Mouse (Mus musculus): Measurements from ENCODE around the gene Ces1b.

Ces1b gene

DNA sequence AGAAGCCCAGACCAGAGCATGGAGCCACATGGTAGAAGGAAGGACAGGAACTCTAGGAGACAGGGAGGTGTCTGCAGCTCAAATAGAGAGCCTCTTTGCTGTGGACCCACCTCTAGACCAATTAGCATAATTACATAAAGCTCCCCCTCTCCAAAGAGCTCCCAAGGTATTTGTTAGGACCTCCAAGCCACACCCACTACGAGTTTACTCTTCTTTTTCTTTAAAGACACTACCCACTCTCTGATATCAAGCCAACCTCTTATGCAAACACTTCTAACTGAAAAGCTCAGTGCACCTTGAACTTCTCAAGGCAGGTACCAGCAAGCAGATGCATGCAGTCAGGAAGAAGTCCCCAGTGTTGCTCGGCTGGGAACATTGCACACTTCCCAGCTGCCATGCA, at the start of gene Ces1b:
Gene Ces1b, minus strand, starts transcription at position 131 of the 400 bp plus-strand sequence.
- DNase-seq: no peak

DNA sequence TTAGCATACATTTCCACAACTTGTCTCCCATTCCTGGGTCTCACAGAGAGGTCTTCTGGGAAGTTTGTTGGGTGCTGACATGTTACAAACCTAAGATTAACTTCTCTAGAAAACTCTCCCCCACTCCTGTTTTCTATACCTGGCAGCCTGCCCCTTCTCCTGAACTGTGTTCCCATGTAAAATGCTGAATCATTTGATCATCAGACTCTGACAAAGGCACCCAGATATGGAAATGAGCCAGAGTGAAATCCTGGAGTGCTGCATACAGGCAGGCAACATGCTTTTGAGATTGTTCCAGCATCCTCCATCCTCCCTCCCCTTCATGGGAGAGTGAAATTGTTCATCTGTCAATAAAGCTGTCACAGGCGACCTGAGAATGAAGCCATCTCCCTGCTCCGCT, 46.7 kb upstream of the Ces1b start:
- no peak for DNase-seq

DNA sequence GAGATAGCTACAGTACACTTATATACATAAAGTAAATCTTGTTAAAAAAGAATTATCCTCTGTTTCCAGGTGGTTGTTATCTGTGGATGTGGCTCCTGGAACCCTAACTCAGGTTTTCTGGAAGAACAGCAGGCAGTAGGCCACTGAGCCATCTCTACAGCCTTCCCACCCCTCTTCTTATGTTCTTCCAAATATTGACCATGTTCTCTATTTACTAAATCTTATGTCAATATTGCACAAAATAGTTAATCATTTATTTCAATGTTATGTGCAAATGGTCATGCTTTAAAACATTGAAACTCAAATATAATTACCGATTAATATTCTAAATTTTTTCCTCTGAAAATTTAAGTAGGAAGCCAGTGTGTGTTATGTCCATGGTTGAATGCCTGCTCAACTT, 42.2 kb upstream of the Ces1b start:
- no peak for DNase-seq

DNA sequence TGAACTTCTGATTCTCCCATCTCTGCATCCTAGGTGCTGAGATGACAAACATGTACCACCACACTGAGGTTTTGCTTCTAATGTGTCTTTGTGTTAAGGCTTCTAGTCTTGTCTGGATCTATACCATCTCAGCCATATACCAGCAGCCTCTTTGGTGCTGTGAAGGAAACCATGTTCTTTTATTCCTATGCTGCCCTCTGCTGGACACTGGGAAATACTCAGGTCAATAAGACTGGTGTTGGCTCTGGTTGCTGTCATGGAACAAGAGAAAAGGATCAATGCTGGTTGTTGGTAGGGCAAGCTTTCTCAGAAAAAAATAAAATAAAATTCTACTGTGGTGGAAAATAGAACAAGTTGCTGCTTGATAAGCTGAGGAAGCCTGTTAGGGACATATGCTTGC, 15.6 kb upstream of the Ces1b start:
- no peak for DNase-seq

DNA sequence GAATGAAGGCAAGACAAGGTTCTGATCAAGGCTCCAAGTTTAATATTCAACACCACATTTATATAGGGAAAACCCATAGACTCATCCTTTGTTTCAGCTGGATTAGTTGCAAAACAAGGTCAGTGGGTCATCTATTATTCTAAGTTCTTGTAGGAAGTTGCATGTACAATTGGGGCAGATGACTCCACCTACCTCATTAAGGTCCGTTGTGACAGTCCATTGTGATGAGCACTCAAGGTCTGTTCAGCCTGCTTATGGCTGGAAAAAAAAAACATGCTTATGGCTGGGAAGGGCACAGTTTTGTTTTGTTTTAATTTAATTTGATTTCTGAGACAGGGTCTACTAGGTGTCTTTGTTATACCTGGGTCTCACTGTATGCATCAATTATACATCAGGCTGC, 11.5 kb upstream of the Ces1b start:
- no peak for DNase-seq

DNA sequence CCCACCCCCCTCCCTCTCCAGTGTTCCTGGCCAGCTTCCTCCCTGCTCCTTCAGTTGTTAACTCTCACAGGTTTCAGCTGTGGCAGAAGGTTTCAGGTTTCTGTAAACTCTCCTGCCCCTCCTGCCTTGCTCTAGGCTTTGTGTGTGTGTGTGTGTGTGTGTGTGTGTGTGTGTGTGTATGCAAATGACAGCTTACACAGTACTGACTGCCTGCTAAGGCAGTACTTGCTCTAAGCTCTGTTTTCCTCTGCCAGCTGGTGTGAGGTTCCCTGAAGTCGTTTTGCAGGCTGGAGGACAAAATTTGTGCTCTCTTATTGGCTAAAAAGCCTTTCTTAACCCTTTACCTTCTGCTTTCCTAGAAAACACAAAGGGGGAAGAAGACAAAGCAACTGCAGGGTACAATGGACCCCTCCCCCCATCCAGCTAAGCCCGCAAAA, 8.9 kb upstream of the Ces1b start:
- no peak for DNase-seq

DNA sequence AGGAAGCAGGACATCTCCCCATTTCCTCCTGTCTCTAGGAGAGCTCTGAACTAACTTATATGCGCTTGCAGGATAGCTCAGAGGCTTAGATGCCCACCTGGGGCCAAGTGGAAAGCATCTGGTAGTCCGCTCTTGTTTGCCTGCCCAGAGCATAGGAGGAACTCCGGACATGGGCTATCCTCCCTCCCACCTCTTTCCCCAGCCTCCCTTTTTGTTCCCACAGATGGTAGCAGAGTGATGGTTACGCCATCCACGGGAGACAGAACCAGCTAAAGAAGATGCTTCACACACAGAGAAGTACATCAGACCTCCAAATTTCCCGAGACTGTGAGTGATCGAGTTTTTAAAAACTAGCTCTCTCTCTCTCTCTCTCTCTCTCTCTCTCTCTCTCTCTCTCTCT, 8.4 kb upstream of the Ces1b start:
- DNase-seq: no peak

DNA sequence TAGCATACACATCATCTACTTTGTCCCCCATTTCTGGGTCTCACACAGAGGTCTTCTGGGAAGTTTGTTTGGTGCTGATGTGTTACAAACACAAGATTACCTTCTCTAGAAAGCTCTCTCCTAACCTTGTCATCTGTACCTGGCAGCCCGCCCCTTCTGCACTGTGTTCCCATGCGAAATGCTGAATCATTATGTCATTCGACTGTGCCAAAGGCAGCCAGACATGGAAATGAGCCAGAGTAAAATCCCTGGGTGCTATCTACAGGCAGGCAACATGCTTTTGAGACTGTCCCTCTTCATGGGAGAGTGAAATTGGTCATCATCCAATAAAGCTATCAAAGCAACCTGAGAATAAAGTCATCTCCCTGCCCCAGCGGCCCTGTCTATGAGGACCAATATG, 4.6 kb downstream of the Ces1b start:
- no peak for DNase-seq

DNA sequence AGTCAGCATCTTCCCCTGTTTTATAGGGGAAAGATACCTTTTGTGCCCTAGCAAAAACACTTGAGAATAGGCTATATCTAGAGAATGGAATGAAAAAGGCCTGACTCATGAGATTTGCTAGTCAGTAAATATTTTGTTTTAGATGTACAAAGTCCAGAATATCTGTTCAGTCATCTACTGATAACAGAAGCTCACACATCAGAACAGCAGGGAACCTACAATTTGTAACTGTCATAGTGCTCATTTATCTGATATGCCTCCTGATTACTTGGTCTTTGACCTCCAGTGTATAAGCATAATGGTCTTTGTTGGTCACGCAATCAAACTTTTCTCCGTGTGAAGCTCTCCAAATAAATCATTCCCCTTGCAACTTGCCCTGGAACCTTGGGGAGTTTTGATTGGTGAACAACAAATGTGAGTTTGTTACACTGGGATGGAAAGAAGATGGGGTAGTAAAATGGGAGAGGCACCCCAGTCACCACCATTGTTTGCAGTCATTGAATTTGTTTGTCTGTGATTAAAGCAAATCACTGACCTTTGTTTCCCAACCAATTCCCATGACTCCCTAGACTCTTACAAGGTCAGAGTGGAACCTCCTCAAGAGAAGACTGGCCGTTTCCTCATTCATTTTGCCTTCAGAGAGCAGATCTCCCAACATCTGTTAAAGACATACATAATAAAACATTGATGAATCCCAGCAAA, 16.2 kb downstream of the Ces1b start:
- no peak for DNase-seq

DNA sequence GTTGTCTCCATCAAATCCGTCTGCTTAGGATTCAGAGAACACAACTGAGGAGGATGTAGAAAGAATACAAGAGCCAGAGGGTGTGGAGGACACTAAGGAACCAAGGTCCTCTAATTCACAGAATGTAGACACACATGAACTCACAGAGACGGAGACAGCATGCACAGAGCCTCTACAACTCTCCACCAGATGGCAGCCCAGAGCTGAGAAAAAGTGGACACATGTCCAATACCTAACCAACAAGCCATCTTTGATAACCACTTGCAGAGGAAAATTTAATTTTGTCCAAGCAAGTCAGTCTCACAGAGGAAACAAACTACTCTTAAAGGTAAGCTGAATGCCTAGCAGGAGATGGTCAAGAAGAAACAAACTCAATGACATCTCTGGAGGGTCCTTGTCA, 20.6 kb downstream of the Ces1b start:
- DNase-seq: no peak

DNA sequence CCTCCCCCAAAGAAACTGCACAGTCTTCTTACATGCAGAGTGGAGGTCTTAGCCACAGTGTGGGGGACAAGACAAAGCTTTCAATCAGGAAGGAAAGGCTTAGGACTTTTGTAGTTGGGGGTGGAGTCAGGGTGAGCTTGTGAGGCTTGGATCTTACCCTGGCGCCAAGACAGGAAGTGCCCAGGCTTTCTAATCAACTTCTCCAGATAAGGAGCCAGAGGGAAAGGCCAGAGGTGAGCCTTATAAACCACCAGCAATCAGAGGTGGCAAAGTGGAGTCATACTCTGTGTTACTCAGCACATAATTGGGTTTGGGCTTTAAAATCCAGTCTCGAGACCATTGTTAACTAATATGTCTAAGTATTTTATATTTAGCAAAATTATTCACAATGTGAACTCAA, 24.6 kb downstream of the Ces1b start:
- no peak for DNase-seq

DNA sequence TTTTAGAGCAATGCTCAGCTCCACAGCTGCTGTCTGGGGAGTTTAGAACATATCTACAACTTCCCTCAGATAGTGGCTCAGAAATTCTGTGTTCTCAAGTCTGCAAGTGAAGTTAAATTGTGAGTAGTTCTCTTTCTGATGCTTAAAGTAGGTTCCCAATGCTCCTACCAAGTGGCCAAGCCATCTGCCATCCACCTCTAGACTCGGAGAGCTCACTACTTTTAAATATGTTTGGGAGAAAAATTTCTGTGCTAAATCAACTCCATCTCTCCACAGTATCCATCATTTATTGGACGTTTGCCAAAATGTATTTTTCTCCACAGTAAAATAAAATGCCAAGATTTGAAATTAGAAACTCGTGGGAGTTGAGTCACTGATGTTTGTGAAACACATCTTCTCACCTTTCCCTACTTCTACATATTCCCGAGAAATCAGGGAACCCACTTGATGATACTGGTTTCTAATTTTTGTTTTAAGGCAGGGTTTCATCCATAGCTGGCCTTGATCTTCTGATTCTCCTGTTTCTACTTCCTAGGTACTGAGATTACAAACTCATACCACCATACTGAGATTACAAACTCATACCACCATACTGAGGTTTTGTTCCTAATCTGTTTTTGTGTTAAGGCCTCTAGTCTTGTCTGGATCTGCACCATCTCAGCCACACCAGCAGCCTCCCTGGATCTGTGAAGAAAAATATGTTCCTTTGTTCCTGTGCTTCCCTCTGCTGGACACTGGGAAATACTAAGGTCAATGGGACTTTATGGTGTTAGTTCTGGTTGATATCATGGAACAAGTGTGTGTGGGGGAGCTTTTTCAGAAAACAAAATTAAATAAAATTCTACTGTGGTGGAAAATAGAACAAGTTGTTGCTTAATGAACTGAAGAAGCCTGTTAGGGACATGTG, 31.1 kb downstream of the Ces1b start:
- no peak for DNase-seq

DNA sequence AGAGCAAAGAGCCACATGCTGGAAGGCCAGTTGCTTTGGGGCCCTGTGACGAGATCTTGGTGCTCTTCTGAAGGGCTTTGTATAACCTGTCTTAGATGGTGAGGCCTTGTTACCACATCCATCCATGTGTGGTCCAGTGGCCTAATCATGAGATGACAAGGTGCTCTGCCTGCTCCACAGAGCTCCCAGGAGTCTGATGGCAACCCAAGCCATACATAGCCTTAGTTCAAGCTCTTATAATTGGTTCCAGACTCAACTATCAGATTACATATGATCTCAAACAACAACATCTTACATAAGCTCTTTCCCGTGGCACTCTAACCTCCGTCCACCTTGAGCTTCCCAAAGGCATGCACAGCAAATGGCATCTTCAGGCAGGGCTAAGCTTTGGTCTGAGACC, 31.7 kb downstream of the Ces1b start, which contains the start of gene Ces1a:
Gene Ces1a, minus strand, starts transcription at position 101 of the 400 bp plus-strand sequence.
- DNase-seq: no peak

DNA sequence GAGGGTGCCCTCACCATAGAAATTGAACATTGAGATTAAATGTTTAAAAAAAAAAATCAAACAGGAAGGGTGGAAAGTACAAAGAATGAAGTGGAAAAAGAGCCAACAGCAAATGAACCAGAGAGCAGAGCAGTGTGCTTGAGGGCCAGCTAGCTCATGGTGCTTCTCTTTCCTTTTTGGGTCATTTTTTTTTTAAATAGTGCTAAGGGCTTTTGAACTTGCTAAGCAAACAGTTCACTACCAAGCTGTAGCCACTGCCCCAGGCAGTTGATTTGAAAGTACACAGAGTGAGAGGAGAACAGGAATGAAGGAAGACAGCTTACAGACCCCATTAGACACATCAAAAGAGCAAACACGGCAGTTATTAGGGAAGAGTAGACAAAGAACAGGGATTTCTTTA, 36.7 kb downstream of the Ces1b start:
- DNase-seq: no peak

DNA sequence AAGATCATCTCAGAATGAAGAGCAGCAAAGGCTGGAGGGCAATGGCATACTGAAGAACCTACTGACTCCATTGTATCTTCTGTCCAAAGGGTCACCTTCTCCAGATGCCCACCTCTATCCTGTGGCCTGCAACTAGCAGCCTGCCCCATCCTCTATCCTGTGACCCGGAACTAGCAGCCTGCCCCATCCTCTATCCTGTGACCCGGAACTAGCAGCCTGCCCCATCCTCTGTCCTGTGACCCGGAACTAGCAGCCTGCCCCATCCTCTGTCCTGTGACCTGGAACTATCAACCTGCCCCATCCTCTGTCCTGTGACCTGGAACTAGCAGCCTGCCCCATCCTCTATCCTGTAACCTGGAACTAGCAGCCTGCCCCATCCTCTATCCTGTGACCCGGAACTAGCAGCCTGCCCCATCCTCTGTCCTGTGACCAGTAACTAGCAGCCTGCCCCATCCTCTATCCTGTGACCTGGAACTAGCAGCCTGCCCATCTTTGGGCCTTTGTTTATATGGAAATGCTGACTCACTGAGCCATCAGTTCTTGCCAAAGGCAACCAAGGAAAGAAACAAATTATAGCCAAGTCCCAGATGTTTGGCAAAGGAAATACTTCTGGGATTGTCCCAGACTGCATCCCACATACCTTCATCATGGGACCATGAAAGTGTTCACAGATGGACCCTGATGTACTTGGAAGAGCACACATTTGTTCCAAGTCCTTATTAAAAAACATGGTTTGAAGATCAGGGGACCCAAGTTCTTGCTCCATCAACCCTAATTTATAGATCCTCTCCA, 38.8 kb downstream of the Ces1b start:
- no peak for DNase-seq

DNA sequence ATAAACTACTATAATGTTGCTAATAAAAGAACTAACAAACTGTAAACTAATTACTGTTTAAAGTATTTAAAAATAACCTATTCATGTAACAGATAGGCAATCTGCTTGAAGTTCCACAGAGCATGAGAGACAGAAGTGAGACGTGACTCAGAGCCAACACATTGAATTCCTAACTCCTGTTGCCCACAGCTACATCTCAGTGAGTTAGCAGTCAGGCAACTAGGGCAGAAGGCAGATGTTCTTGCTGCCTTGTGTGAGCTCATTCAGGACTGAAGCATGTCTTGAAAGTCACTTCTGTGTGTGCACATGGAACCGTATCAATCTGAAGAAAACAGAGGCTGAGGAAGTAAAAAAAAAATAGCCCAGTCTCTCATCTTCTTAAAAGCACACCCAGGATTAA, 39.6 kb downstream of the Ces1b start:
- no peak for DNase-seq

DNA sequence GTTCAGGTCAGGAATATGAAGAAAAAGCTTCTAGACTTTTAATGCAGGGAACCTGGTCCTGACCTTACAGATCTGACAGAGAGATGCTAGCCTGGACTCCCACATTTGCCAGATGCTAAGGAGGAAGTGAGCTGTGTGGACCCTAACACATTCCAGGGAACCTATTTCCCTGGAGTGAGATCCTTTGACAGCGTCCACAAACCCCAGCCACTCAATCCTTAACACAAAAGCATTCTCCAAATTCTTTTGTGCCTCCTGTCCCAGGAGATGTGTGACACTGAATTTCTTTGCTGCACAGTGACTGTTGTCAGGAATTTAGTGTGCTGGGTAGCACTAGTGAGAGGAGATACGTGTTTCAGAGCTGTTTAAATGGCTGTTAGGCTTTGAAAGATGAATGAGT, 41.0 kb downstream of the Ces1b start:
- DNase-seq: no peak

DNA sequence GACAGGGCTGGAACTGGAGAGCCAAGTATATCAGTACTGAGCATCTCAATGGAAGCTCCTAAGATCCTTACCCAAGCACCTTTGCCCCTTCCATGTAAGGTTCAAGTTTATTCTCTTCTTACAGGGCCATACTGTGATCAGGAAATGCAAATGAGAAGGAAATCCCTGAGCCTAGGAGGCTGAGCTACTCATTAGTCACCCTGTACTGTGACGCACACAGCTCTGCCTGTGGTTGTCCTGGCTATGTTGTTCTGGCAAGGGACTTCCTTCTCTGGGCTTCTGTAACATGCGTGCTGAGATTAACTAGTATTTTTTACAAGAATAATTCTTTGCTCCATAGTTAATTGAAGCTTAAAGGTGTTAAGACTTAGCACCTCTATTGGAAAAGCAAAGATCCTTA, 49.2 kb downstream of the Ces1b start:
- no peak for DNase-seq

DNA sequence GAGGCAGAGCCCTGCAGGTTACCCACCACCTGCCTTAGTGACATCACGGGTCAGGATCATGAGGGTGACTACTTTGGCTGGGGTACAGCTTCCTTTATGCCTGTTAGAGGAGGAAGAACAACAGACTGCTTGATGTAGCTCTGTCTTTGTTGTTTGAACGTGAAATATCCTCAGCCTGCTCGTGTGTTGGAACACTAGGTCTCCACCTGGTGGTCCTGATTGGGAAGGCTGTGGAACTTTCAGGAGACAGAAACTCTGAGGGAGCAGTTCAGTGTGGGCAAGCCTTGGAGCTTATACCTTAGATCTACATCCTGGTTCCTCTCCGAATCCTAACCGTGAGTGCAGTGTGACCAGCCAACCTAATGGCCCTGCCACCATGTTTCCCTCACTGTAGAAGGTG, 58.1 kb downstream of the Ces1b start:
- DNase-seq: no peak

DNA sequence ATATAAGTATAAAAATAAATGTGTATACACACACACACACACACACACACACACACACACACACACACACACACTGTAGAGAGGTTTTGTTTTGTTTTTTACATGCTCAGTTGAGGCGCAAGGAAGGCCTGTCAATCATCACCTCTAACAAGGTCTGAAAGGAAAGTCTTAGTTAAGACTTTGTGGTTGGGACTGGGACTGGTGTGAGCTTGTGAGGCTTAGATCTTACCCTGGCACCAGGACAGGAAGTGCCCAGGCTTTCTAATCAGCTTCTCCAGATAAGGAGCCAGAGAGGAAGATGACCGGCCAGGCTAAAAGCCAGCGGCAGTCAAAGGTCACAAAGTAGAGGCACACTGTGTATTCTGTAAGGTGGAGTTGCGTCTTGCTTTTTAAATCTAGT, 65.5 kb downstream of the Ces1b start:
- no peak for DNase-seq

DNA sequence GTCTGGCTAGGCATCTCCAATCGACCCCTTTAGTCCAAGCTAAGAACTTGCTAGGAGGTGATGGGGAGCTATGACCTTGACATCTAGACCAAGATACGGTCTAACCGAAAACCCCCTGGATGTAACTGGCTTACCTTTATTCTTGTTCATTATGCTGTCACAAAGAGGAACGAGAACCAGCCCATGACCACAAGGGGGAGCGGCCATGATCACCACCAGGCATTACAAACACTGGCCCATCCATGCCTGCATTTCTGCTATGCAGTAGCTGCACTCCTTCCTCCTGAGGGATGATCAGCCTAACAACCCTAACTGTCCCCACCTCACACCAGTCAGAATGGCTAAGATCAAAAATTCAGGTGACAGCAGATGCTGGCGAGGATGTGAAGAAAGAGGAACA, 67.6 kb downstream of the Ces1b start:
- no peak for DNase-seq

DNA sequence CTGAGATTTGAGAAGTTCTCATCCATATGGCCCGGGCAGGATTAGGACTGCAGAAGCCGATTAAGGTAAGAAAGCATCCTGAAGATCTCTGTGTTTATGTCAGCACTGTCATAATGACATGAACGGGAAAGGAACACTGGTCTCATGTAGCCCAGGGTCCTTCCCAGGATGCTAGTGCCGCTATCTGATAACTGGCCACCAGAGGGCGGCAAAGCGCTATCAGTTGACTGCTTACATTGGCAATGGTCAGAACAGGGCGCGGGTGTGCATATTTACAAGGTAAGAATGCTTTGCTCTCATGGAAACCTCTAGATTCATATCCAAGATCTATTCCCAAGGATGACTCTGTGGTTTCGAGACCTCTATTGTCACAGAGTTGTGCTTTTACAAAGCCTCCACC, 68.4 kb downstream of the Ces1b start:
- DNase-seq: peak; percentile 47

DNA sequence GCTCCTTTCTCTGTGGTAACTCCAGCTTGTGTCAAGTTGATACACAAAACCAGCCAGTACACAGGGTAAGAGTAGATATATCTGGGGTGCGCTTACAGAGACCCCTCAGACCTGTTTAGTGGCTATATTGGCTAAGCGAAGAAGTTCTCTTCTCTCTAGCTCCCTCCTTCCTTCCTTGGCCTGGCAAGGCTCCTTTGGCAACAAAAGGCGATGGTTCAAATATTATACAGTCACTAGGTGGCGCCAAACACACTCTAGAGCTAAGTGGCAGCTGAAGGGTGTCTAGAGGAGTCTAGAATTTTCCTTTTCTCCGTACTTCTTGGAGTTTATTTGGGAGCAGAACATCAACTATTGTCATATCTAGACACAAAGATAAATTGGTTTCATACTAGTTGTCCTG, 69.5 kb downstream of the Ces1b start:
- DNase-seq: no peak
